Mouse (Mus musculus): Measurements from ENCODE around the gene Vps37c.

DNA sequence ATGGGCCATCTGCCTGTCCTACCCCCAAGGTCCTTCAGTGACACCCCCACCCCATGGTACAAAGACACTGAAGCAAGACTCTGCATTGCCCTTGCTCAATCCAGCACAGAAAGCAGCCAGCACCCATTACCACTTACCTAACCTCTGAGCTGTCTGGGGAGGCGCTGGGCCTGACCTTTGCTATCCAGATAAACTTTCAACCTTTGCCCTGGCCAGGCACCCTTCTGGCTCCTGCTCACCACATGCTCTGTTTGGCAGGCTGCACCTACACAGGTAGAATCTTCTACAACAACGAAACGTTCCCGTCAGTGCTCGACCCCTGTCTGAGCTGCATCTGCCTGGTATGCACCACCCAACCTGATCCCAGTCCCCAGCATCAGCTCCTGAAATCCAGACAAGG is 30.8 kb upstream of the Vps37c start:
- TF ChIP-seq CTCF (IDR thresholded peaks at IDR 0.05) (no peak), EP300 (IDR thresholded peaks at IDR 0.05) (no peak)
